Mouse (Mus musculus) forebrain, embryonic 16.5 days (tissue): Measurements from ENCODE around the gene Selp. TPM values are rescaled to one million over a fixed set of nuclear protein-coding genes. Genes with fewer than 3 reads are reported as not detected.

Experiments used
- ATAC-seq: fragments of 200-750 bp; cut with Nextera tagmentation; 2 replicates; pipeline ENCODE4 v1.8.0; 2017; ENCODE audit warnings: mild to moderate bottlenecking, moderate library complexity
- H3K27ac ChIP-seq: fragments of 300-500 bp; sonication (generic); 2 replicates; pipeline ENCODE4 v1.5.1; 2014; ENCODE audit warnings: low read length, control low read depth
- H3K27me3 ChIP-seq: fragments of 300-500 bp; sonication (generic); replicated peaks from 2 replicates; pipeline ENCODE4 v1.6.1; 2014; ENCODE audit warnings: low read length; ENCODE audit not compliant: control insufficient read depth, insufficient read depth
- H3K36me3 ChIP-seq: fragments of 300-500 bp; sonication (generic); 2 replicates; pipeline ENCODE4 v1.6.1; 2014; ENCODE audit not compliant: control insufficient read depth, insufficient read depth
- H3K4me1 ChIP-seq: fragments of 300-500 bp; sonication (generic); replicated peaks from 2 replicates; pipeline ENCODE4 v1.6.1; 2014; ENCODE audit warnings: low read length; ENCODE audit not compliant: control insufficient read depth, insufficient read depth
- H3K4me2 ChIP-seq: fragments of 300-500 bp; sonication (generic); 2 replicates; pipeline ENCODE4 v1.6.1; 2014; ENCODE audit warnings: mild to moderate bottlenecking, low read length, control low read depth
- H3K4me3 ChIP-seq: fragments of 300-500 bp; sonication (generic); replicated peaks from 2 replicates; pipeline ENCODE4 v1.5.1; 2014; ENCODE audit warnings: mild to moderate bottlenecking, low read length, control low read depth
- H3K9ac ChIP-seq: fragments of 300-500 bp; sonication (generic); replicated peaks from 2 replicates; pipeline ENCODE4 v1.6.1; 2014; ENCODE audit warnings: low read depth, low read length, control low read depth
- H3K9me3 ChIP-seq: fragments of 300-500 bp; sonication (generic); 2 replicates; pipeline ENCODE4 v1.6.1; 2016; ENCODE audit warnings: low read length; ENCODE audit not compliant: control insufficient read depth
- WGBS: fragments of 180-500 bp; shearing (Covaris S2); extraction: QIAGEN DNeasy Blood & Tissue Kit; methylation state at CpG from one replicate; pipeline ENCODE4 v1.1.7; 2014; 5-methylcytosine and 5-hydroxymethylcytosine counted together
- polyA plus RNA-seq: library from polyadenylated mRNA; unstranded; fragments of >200 nt; fragmentation: Nextera tagmentation; extraction: Ambion mirVana; gene quantifications from 2 replicates; pipeline ENCODE4 v1.2.1, GENCODE M21; 2015

Selp gene
- polyA plus RNA-seq, 1 experiment from 2014 or later = not detected

DNA sequence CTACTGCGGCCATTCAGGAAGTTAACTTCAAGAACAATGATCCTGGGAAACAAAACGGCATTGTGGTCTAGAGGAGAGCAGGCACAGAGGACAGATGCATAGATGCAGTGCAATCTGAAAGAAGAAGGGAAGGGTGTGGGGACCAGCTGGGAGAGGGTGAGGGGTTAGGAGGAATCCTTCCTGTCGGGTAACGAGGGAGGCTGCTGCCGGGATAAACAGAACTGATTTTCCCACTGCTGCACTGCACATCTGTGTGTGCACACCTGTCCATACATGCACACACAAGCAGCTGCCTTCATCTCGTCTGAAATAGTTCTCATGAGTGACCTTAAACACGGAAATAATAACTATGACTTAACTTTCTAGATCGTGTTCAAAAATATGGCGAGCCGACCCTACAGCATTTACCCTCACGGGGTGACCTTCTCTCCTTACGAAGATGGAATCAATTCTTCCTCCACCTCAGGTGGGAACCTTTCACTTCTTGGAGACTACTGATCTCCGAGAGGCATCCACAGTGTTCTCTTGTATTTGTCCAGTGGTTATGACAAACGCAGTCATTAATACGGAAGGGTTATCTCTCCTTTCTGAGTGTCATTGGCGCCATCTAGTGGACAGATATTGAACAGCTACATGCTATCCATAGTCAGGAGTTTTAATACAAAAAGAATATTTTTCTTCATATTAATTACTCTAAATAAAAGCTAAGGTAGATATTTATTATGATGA lies 69.2 kb downstream of the Selp start:
- H3K27me3 ChIP-seq = no peaks in the 10 kb centered on the region
- H3K4me1 ChIP-seq = no peaks in the 10 kb centered on the region
- H3K4me3 ChIP-seq = peak overlapping the region; percentile 10; the same call in 1 of the 2 replicates
- peak; percentile 91 for ATAC-seq
- H3K4me2 ChIP-seq = peak overlapping the region; percentile 39
- H3K9ac ChIP-seq = no peak overlapping the region
- 45% methylated on average over 16 of the region's 16 CpGs for WGBS
- no peaks in the 10 kb centered on the region for H3K9me3 ChIP-seq
- H3K27ac ChIP-seq = no peak overlapping the region
- no peaks in the 10 kb centered on the region for H3K36me3 ChIP-seq

DNA sequence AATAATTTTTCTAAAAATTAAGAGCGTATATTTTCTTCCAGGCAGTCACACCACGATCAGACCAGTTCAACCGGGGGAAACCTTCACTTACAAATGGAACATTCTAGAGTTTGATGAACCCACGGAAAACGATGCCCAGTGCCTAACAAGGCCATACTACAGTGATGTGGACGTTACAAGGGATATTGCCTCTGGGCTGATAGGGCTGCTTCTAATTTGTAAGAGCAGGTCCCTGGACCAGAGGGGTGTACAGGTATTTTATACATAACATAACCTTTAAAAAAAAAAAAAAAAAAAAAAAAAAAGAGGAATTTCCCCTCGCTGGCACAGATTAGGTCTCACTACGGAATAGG lies 69.8 kb downstream of the Selp start:
- Histone ChIP-seq H3K9me3 (no peaks in the 10 kb centered on the region), H3K27ac (no peak overlapping the region), H3K9ac (no peak overlapping the region), H3K27me3 (no peaks in the 10 kb centered on the region), H3K4me1 (no peaks in the 10 kb centered on the region), H3K4me3 (no peak overlapping the region), H3K36me3 (no peaks in the 10 kb centered on the region), H3K4me2 (no peak overlapping the region)
- 48% methylated on average over 8 of the region's 8 CpGs for WGBS
- ATAC-seq = 0 out of 2 replicates have a peak, but pooled peaks have one; percentile 15

DNA sequence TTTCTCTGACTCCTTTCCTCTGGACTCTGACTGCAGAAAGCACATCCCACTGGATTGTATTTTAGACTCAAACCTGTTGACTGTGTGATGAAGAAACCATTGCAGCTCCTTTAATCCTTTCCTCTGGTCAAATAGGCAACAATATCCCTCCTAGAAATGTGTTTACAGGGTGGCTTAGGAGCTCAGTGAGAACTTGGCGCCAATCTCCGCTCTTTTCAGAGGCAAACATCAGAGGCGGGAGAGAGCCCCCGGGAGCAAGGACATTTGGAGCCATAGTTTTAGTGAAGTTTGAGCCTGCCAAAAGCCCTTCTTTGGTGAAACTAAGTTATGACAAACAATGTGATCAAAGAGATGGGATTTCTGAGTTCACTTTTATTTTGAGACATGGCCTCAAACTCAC lies 70.3 kb downstream of the Selp start:
- H3K27ac ChIP-seq = no peak overlapping the region
- WGBS = 43% methylated on average over 4 of the region's 4 CpGs
- H3K4me1 ChIP-seq = no peaks in the 10 kb centered on the region
- H3K4me3 ChIP-seq = no peak overlapping the region
- no peaks in the 10 kb centered on the region for H3K27me3 ChIP-seq
- no peak overlapping the region for H3K4me2 ChIP-seq
- no peak for ATAC-seq
- no peaks in the 10 kb centered on the region for H3K36me3 ChIP-seq
- no peak overlapping the region for H3K9ac ChIP-seq
- no peaks in the 10 kb centered on the region for H3K9me3 ChIP-seq

DNA sequence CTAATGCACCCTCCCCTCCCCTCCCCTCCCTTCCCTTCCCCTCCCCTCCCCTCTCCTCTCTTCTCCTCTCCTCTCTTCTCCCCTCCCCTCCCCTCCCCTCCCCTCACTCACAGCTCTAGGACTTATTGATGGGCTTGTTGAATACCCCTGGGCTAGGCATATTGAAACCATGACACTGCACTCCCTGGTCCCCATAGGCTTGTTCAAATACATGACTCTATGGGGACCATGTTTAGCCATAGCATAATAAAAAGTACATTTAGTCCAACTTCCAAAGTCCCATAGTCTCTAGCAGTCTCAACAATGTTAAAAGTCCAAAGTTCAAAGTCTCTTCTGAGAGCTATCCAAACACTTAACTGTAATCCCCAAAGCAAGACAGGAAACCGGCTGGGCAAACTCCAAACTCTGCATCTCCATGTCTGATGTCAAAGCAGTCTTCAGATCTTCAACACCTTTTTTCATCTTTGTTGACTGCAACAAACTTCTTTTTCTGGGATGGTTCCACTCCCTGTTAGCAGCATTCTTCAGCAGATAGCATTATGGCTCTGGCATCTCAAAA lies 72.0 kb downstream of the Selp start:
- no peaks in the 10 kb centered on the region for H3K36me3 ChIP-seq
- H3K9ac ChIP-seq = no peak overlapping the region
- no peak for ATAC-seq
- no peak overlapping the region for H3K4me3 ChIP-seq
- 97% methylated on average over 1 of the region's 1 CpGs for WGBS
- no peak overlapping the region for H3K4me2 ChIP-seq
- no peaks in the 10 kb centered on the region for H3K4me1 ChIP-seq
- no peaks in the 10 kb centered on the region for H3K27me3 ChIP-seq
- H3K9me3 ChIP-seq = no peaks in the 10 kb centered on the region
- no peak overlapping the region for H3K27ac ChIP-seq

DNA sequence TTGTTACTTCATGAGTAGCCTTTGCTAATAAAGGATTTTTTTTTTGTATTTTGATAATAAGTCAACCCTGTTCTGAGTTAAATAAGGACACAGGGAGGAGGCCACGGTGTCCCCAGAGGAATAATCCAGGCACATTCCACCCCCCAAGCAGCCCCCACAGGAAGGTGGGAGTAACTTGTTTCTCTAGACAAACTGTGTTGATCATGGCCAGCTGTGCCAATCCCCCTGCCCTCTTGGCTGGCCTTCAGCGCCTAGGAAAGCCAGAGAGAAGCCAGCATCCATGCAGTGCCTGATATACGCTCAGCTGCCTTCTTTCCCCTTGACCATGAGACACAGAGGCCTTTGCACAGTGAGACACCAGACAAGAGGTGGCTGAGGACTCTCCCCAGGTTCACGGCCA lies 84.5 kb downstream of the Selp start:
- H3K27ac ChIP-seq = no peak overlapping the region
- WGBS = 91% methylated on average over 4 of the region's 4 CpGs
- ATAC-seq = no peak
- H3K4me1 ChIP-seq = no peaks in the 10 kb centered on the region
- H3K27me3 ChIP-seq = no peaks in the 10 kb centered on the region
- H3K9me3 ChIP-seq = no peaks in the 10 kb centered on the region
- no peak overlapping the region for H3K4me2 ChIP-seq
- no peak overlapping the region for H3K9ac ChIP-seq
- H3K36me3 ChIP-seq = no peaks in the 10 kb centered on the region
- no peak overlapping the region for H3K4me3 ChIP-seq

Other genes with a start within 250 kb of the Selp start
- gene Scyl3, start 186.2 kb upstream of the Selp start, polyA plus RNA-seq = 19.2 and 20.7 TPM in 2 replicates
- gene BC055324, start 120.5 kb upstream of the Selp start, polyA plus RNA-seq = 9.6 and 10.5 TPM in 2 replicates
- gene Mettl18, start 120.4 kb upstream of the Selp start, polyA plus RNA-seq = 8.3 and 8.5 TPM in 2 replicates
- not detected in 2 replicates for gene Sele, start 67.0 kb upstream of the Selp start, polyA plus RNA-seq
- gene Sell, start 53.3 kb upstream of the Selp start, polyA plus RNA-seq = 0.11 and 0.58 TPM in 2 replicates
- 0.04 and 0.11 TPM in 2 replicates for gene F5, start 36.6 kb downstream of the Selp start, polyA plus RNA-seq
- 7.5 and 8.0 TPM in 2 replicates for gene Slc19a2, start 133.8 kb downstream of the Selp start, polyA plus RNA-seq
- gene Ccdc181, start 160.3 kb downstream of the Selp start, polyA plus RNA-seq = 22.7 and 25.5 TPM in 2 replicates
- gene Nme7, start 188.9 kb downstream of the Selp start, polyA plus RNA-seq = 43.3 and 45.4 TPM in 2 replicates
- gene Blzf1, start 192.2 kb downstream of the Selp start, polyA plus RNA-seq = 31.6 and 33.7 TPM in 2 replicates